Mouse (Mus musculus): ENCODE results near the gene Gm28043.

Gene Gm28043

GRCm38 (mm10) chr17:29716732-29717445 is 102.2 kb downstream of the Gm28043 start, which contains the start of gene Ccdc167:
Ccdc167 (minus strand) TSS chr17:29717044.
- peak; percentile 96 for DNase-seq

- DNase-seq, result no peak
Observed at GRCm38 (mm10) chr17:29718660-29719059, 104.0 kb downstream of the Gm28043 start.

GRCm38 (mm10) chr17:29719628-29720575 is 105.2 kb downstream of the Gm28043 start:
- no peak for DNase-seq

GRCm38 (mm10) chr17:29720755-29721365 is 106.2 kb downstream of the Gm28043 start:
- no peak for DNase-seq

- DNase-seq, result no peak
Observed at GRCm38 (mm10) chr17:29724610-29725009, 109.9 kb downstream of the Gm28043 start.

- no peak for DNase-seq
Observed at GRCm38 (mm10) chr17:29725027-29725620, 110.4 kb downstream of the Gm28043 start.

GRCm38 (mm10) chr17:29728082-29728481 is 113.4 kb downstream of the Gm28043 start:
- DNase-seq, result peak; percentile 56

GRCm38 (mm10) chr17:29730510-29731265 is 116.0 kb downstream of the Gm28043 start:
- no peak for DNase-seq

- no peak for DNase-seq
Observed at GRCm38 (mm10) chr17:29731266-29731952, 116.7 kb downstream of the Gm28043 start.

GRCm38 (mm10) chr17:29731953-29732325 is 117.3 kb downstream of the Gm28043 start:
- no peak for DNase-seq

- DNase-seq, result no peak
Observed at GRCm38 (mm10) chr17:29732522-29732921, 117.8 kb downstream of the Gm28043 start.

- no peak for DNase-seq
Observed at GRCm38 (mm10) chr17:29736448-29737014, 121.9 kb downstream of the Gm28043 start.

GRCm38 (mm10) chr17:29737849-29738804 is 123.5 kb downstream of the Gm28043 start:
- DNase-seq, result no peak

GRCm38 (mm10) chr17:29747466-29747865 is 132.8 kb downstream of the Gm28043 start:
- DNase-seq, result no peak
